Mouse (Mus musculus) limb, embryonic 12.5 days (tissue): ENCODE results near the gene Celf2. TPM values are rescaled to one million over a fixed set of nuclear protein-coding genes. Genes with fewer than 3 reads are reported as not detected.

ENCODE experiments used
- ATAC-seq: fragments of 200-750 bp; cut with Nextera tagmentation; 2 replicates; pipeline ENCODE4 v1.8.0; 2017; ENCODE audit warnings: low read depth, moderate TSS enrichment; ENCODE audit not compliant: insufficient number of reproducible peaks, insufficient read depth, low FRiP score, low TSS enrichment
- H3K27ac ChIP-seq: fragments of 300-500 bp; sonication (generic); 2 replicates; pipeline ENCODE4 v1.5.1; 2016; ENCODE audit warnings: mild to moderate bottlenecking, moderate library complexity
- H3K27me3 ChIP-seq: fragments of 300-500 bp; sonication (generic); 2 replicates; pipeline ENCODE4 v1.6.1; 2016; ENCODE audit warnings: mild to moderate bottlenecking, moderate library complexity
- H3K36me3 ChIP-seq: fragments of 300-500 bp; sonication (generic); 2 replicates; pipeline ENCODE4 v1.6.1; 2016; ENCODE audit warnings: mild to moderate bottlenecking, moderate library complexity
- H3K4me1 ChIP-seq: fragments of 300-500 bp; sonication (generic); replicated peaks from 2 replicates; pipeline ENCODE4 v1.6.1; 2016
- H3K4me2 ChIP-seq: fragments of 300-500 bp; sonication (generic); 2 replicates; pipeline ENCODE4 v1.6.1; 2016; ENCODE audit warnings: mild to moderate bottlenecking, moderate library complexity
- H3K4me3 ChIP-seq: fragments of 300-500 bp; sonication (generic); replicated peaks from 2 replicates; pipeline ENCODE4 v1.5.1; 2016; ENCODE audit warnings: mild to moderate bottlenecking
- H3K9ac ChIP-seq: fragments of 300-500 bp; sonication (generic); replicated peaks from 2 replicates; pipeline ENCODE4 v1.6.1; 2016; ENCODE audit warnings: mild to moderate bottlenecking, moderate library complexity
- H3K9me3 ChIP-seq: fragments of 300-500 bp; sonication (generic); 2 replicates; pipeline ENCODE4 v1.6.1; 2016; ENCODE audit warnings: mild to moderate bottlenecking, moderate library complexity
- whole genome bisulfite sequencing: fragments of 180-500 bp; shearing (Covaris S2); methylation state at CpG from one replicate; pipeline ENCODE4 v1.1.7; 2016; 5-methylcytosine and 5-hydroxymethylcytosine counted together
- polyA plus RNA-seq: library from polyadenylated mRNA; unstranded; fragments of >200 nt; fragmentation: Nextera tagmentation; extraction: Ambion mirVana; gene quantifications from 2 replicates; pipeline ENCODE4 v1.2.1, GENCODE M21; 2016

The Celf2 gene
- polyA plus RNA-seq, 1 experiment from 2014 or later = 35.6 TPM

DNA sequence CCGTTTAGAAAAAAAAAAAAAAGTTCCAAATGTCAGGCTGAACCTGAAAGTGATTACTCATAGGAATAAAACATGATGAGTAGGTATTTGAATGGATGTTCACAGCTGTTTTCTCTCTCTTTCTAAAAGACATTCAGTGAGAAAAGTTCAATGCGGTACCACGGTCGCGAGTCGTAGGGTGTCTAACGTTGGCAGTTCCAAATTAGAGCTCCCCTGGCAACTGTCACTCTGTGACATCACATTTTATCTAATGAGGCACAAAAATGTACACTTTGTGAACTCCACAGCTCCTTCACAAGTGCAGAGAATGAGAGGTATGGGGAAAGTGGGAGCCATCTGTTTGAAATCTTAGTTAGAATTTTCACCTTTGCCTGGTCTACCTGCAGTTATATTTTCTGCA, 274.8 kb downstream of the Celf2 start:
- ATAC-seq = no peak
- no peaks in the 10 kb centered on the region for H3K4me1 ChIP-seq
- H3K9me3 ChIP-seq = no peaks in the 10 kb centered on the region
- H3K27ac ChIP-seq = no peak overlapping the region
- H3K9ac ChIP-seq = no peak overlapping the region
- H3K27me3 ChIP-seq = no peaks in the 10 kb centered on the region
- no peaks in the 10 kb centered on the region for H3K36me3 ChIP-seq
- 88% methylated on average over 7 of the region's 7 CpGs for WGBS
- H3K4me3 ChIP-seq = no peak overlapping the region
- no peak overlapping the region for H3K4me2 ChIP-seq

DNA sequence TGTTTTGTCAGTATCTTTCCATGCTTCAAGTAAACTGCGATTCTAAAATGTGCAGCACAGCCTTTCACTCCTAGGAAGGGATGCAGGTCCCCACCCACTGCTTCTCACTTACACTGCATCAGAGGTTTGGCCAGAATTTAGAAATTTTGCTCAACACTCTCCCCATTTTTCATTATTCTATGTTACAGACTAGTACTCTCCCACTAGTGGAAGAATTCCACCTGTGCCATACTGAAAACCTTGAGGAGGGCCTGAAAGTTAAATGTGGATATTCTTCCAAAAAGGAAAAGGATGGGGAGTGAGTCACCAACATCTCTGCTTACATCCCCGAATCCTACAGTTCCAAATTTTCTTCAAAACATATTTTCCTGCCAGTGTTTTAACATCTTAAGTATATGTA, 276.0 kb downstream of the Celf2 start:
- no peaks in the 10 kb centered on the region for H3K27me3 ChIP-seq
- no peak overlapping the region for H3K27ac ChIP-seq
- 87% methylated on average over 2 of the region's 2 CpGs for WGBS
- no peaks in the 10 kb centered on the region for H3K36me3 ChIP-seq
- no peaks in the 10 kb centered on the region for H3K9me3 ChIP-seq
- no peak for ATAC-seq
- no peak overlapping the region for H3K4me2 ChIP-seq
- H3K9ac ChIP-seq = no peak overlapping the region
- no peak overlapping the region for H3K4me3 ChIP-seq
- no peaks in the 10 kb centered on the region for H3K4me1 ChIP-seq

DNA sequence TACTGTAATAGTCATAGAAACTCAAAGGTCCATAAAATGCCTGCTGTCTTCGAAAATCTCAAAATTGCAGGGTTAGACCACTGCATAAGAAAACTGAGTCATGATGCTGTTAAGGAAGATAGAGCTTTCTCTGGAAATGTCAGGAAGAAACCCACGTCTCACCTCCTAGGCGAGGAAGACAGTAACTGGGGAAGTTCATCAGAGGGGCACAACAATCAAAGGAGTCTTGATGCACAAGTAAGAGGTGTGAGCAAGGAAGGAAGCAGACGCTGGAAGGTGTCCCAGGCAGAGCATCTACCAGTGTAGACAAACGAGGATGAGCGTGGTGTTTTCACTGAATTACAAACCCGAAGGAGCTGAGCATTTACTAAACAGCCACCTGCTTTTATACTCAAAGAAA, 282.6 kb downstream of the Celf2 start:
- no peak overlapping the region for H3K27ac ChIP-seq
- H3K27me3 ChIP-seq = no peaks in the 10 kb centered on the region
- H3K36me3 ChIP-seq = no peaks in the 10 kb centered on the region
- ATAC-seq = no peak
- peaks cover 3% of the 10 kb centered on the region; the same call in 1 of the 2 replicates for H3K4me1 ChIP-seq
- H3K9ac ChIP-seq = no peak overlapping the region
- 81% methylated on average over 7 of the region's 7 CpGs for WGBS
- H3K4me3 ChIP-seq = no peak overlapping the region
- no peak overlapping the region for H3K4me2 ChIP-seq
- no peaks in the 10 kb centered on the region for H3K9me3 ChIP-seq

DNA sequence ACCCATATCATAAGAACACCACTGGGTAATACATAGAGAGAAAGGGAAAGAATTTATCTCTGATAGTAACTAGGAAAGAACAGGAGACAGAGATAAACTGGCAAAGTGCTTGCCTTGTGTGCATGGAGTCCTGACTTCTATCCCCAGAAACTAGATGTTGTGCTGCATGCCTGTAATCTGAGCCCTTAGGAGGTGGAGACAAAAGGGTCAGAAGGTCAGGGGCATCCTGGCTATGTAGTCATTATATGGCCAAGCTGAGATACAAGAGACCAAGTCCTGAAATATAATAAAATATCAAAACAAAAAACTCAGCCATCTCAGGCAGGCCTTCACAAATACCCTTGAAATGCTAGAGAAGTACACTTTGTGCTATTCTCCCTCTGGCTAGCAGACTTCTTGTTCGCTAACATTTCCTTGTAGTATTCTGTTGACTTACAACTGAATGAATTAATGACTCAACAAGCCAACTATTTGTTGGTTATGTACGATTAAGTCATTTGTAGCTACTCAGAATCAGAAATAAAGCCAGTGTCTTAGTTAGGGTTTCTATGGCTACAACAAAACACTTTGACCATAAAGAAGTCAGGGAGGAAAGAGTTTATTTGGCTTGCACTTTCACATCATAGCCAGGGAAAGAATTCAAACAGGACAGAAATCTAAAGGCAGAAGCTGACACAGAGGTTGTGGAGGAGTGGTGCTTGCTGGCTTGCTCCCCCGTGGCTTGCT, 284.9 kb downstream of the Celf2 start:
- peaks cover 3% of the 10 kb centered on the region; the same call in 1 of the 2 replicates for H3K4me1 ChIP-seq
- no peak overlapping the region for H3K4me3 ChIP-seq
- ATAC-seq = no peak
- 82% methylated on average over 3 of the region's 3 CpGs for WGBS
- H3K27ac ChIP-seq = no peak overlapping the region
- no peak overlapping the region for H3K9ac ChIP-seq
- H3K27me3 ChIP-seq = no peaks in the 10 kb centered on the region
- H3K4me2 ChIP-seq = no peak overlapping the region
- no peaks in the 10 kb centered on the region for H3K9me3 ChIP-seq
- no peaks in the 10 kb centered on the region for H3K36me3 ChIP-seq

DNA sequence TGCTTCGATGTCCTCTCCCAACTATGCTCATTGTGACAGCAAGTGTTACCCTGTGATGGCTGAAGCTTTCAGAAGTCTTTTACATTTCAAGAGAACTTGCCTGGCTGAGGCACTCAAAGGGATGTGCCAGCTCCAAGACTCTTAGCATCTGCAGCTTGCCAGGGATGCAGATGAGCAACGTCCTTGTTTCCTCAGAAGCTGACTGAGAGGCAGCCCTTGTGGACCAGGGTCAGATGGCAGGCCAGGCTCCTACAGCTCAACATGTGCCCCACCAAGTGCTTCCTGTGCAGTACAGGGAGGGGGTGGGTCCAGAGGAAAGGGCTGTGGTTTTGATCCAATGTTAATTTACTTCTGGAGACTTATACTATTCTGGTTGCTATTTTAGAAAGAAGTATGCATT, 285.8 kb downstream of the Celf2 start:
- no peak for ATAC-seq
- Histone ChIP-seq H3K27ac (no peak overlapping the region), H3K36me3 (no peaks in the 10 kb centered on the region), H3K9me3 (no peaks in the 10 kb centered on the region), H3K4me2 (no peak overlapping the region), H3K4me1 (peaks cover 3% of the 10 kb centered on the region; the same call in 1 of the 2 replicates), H3K27me3 (no peaks in the 10 kb centered on the region), H3K4me3 (no peak overlapping the region), H3K9ac (no peak overlapping the region)
- WGBS = 60% methylated on average over 2 of the region's 2 CpGs

DNA sequence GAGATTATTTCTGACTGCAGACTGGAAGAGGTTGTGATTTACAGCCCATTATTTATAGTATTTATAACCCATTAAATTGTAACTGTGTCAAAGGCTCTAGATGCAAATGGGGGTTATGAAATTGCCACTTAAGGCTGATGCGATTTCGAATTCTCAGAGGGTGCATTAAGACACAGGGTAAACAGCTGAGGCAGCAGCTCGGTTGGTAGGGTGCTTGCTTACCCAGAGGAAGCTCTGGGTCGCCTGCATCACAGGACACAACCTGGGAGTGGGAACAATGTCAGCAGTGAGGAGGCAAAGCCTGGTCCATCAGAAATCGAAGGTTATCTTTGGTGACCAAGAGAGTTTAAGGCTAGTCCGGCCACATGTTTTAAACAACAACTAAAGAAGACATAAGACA, 286.5 kb downstream of the Celf2 start:
- H3K27me3 ChIP-seq = no peaks in the 10 kb centered on the region
- H3K4me3 ChIP-seq = no peak overlapping the region
- 81% methylated on average over 6 of the region's 6 CpGs for WGBS
- no peak overlapping the region for H3K4me2 ChIP-seq
- no peak overlapping the region for H3K9ac ChIP-seq
- ATAC-seq = no peak
- H3K27ac ChIP-seq = no peak overlapping the region
- peaks cover 3% of the 10 kb centered on the region; the same call in 1 of the 2 replicates for H3K4me1 ChIP-seq
- no peaks in the 10 kb centered on the region for H3K9me3 ChIP-seq
- no peaks in the 10 kb centered on the region for H3K36me3 ChIP-seq

DNA sequence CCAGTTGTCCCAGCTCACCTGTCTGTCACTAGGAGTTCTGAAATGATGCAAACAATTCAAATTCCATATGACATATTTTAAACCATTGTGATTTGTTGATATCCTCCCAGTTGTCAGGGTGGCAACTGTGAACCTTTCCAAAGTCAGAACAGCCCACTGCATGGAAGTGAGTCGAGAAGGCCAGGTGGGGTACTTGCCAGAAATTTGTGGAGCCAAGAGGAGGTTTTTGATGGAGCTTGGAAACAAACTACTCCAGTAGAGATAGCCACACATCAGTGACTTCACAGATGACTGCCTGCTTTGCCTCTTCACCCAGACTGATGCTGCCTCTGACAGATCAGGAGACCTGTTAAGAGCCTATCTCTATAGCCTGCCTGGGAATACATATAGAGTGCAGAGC, 287.5 kb downstream of the Celf2 start:
- no peaks in the 10 kb centered on the region for H3K27me3 ChIP-seq
- 88% methylated on average over 1 of the region's 1 CpGs for WGBS
- peaks cover 3% of the 10 kb centered on the region; the same call in 1 of the 2 replicates for H3K4me1 ChIP-seq
- no peak for ATAC-seq
- no peak overlapping the region for H3K4me2 ChIP-seq
- H3K27ac ChIP-seq = no peak overlapping the region
- H3K36me3 ChIP-seq = no peaks in the 10 kb centered on the region
- no peaks in the 10 kb centered on the region for H3K9me3 ChIP-seq
- H3K9ac ChIP-seq = no peak overlapping the region
- no peak overlapping the region for H3K4me3 ChIP-seq

DNA sequence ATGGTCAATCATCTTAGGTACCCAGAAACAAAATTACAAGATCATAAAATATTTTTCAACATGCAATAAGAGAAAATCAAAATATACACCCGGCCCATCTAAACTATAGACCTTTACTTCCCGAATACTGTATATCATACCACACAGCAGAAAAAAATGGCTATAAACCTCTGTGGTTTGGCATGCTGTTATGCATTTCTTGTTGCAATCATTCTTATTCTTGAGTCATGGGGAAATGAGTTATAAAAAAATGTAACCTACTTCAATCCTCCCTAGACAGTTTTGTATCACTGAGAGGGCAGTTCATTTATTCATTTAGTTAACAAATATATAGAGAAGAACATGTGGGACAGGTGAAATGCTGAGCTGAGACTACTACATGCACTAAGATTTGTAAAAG, 291.3 kb downstream of the Celf2 start:
- H3K9me3 ChIP-seq = no peaks in the 10 kb centered on the region
- H3K4me3 ChIP-seq = no peak overlapping the region
- no peak for ATAC-seq
- H3K9ac ChIP-seq = no peak overlapping the region
- H3K36me3 ChIP-seq = no peaks in the 10 kb centered on the region
- WGBS = 87% methylated on average over 2 of the region's 2 CpGs
- no peaks in the 10 kb centered on the region for H3K4me1 ChIP-seq
- no peaks in the 10 kb centered on the region for H3K27me3 ChIP-seq
- H3K4me2 ChIP-seq = no peak overlapping the region
- no peak overlapping the region for H3K27ac ChIP-seq

DNA sequence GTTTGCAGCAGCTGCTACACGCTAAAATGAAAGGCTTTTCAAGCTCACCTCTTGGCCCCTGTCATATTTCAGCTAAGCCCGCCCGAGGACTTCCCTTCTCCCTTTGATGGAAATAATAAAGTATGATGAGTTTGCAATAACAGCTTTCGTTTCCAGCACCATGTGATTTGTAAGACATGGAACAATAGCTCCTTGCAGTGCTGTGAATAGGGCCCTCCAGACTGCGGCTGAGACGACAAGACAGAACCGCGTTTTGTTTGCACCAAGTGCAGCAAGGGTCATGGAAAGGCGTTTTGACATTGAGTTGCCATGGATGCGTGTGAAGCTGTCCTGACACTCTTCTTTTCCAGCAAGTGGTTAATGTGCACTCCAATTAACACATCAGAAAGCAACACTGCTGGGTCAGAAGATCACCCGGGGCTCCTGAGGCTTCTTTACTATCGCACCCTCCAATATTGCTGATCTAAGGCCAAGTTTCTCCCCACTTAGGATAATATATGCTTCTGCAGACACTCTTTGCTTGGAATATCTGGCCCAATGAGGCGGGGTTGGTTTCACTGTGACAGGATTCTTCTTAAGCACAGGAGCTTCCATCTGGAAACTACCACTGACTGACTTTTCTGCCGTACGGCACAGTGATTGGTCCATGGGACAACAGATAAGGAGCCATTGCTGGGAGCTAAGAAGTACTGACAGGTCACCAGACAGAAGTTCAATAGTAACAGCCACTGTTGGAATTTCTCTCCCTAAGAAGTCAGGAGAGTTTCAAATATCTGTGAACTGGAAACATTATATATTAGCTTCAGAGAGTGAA, 301.5 kb downstream of the Celf2 start:
- H3K9me3 ChIP-seq = no peaks in the 10 kb centered on the region
- no peak overlapping the region for H3K4me3 ChIP-seq
- WGBS = 75% methylated on average over 15 of the region's 15 CpGs
- H3K4me2 ChIP-seq = no peak overlapping the region
- H3K4me1 ChIP-seq = no peaks in the 10 kb centered on the region
- no peak for ATAC-seq
- H3K27ac ChIP-seq = no peak overlapping the region
- no peak overlapping the region for H3K9ac ChIP-seq
- H3K36me3 ChIP-seq = no peaks in the 10 kb centered on the region
- H3K27me3 ChIP-seq = no peaks in the 10 kb centered on the region

DNA sequence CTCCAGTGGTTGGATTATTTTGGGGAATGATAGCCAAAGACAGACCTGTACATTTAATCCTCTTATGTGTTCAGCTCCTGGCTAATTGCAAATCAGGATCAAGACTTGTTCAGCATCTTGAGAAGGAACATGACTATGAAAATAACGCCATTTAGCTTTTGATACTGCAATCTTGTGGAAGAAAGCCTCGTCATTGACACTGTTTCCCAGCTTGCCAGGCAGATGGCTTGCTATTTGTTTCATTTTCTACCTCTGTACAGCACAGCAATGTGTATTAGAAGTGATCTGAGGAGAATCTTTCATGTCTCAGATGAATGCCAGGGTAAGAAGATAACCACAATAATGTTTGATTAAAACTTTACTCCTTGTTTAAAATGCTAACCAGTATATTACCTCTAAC, 315.9 kb downstream of the Celf2 start:
- H3K4me3 ChIP-seq = no peak overlapping the region
- no peak overlapping the region for H3K4me2 ChIP-seq
- H3K27ac ChIP-seq = no peak overlapping the region
- no peaks in the 10 kb centered on the region for H3K36me3 ChIP-seq
- H3K4me1 ChIP-seq = no peaks in the 10 kb centered on the region
- WGBS = 82% methylated on average over 2 of the region's 2 CpGs
- ATAC-seq = no peak
- no peak overlapping the region for H3K9ac ChIP-seq
- no peaks in the 10 kb centered on the region for H3K9me3 ChIP-seq
- H3K27me3 ChIP-seq = no peaks in the 10 kb centered on the region

DNA sequence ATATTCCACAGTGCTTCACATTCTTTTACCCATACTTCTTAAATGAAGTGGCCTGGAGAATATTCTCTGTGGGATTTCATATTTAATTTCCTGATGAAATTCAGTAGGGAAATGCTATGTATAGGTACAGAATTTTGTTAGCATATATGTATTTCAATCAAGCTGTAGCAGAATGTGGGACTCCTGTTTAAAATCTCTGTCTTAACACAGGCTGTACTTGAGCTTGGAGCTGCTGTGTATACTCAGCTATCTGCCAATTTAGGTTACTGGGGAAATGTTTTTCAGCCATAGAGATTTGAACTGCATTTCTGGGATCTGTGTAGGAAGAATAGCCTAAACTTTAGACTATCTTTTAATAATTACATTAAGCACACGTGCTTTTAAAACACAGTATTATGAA, 330.2 kb downstream of the Celf2 start:
- H3K4me2 ChIP-seq = no peak overlapping the region
- no peak overlapping the region for H3K27ac ChIP-seq
- no peak overlapping the region for H3K9ac ChIP-seq
- no peak for ATAC-seq
- no peak overlapping the region for H3K4me3 ChIP-seq
- no peaks in the 10 kb centered on the region for H3K27me3 ChIP-seq
- no peaks in the 10 kb centered on the region for H3K4me1 ChIP-seq
- H3K36me3 ChIP-seq = no peaks in the 10 kb centered on the region
- no peaks in the 10 kb centered on the region for H3K9me3 ChIP-seq
- WGBS = 67% methylated on average over 1 of the region's 1 CpGs
